Mouse (Mus musculus) heart, postnatal 0 days (tissue): ENCODE results near the gene Tnfrsf8.

ENCODE experiments used
- CTCF ChIP-seq: IDR thresholded peaks from 2 replicates; pipeline ENCODE4 v1.5.1; 2016; ENCODE audit warnings: antibody characterized with exemption, control low read depth, low read depth
- EP300 ChIP-seq: IDR thresholded peaks from 2 replicates; pipeline ENCODE4 v1.6.1; 2016; ENCODE audit warnings: antibody characterized with exemption, low read depth

GRCm38 (mm10) chr4:145314836-145315467 is at the start of gene Tnfrsf8:
- TF ChIP-seq CTCF, result no peak
- TF ChIP-seq EP300, result no peak
